Mouse (Mus musculus) embryo, embryonic 10 days (tissue): ENCODE measurements around the gene Llgl2.
"Not testable (repeated sequence)": the region's sequence is repeated elsewhere in the genome, so short reads cannot be mapped to it uniquely, and the experiment has no call there.

Experiments
- DNase-seq: peaks from one replicate; pipeline ENCODE4 v3.0.0-alpha.2; 2015; ENCODE audit warnings: low spot score

Llgl2 gene

GRCm38 (mm10) chr11:115834033-115834432 lies 10.2 kb downstream of the Llgl2 start:
- DNase-seq, result no peak

- DNase-seq, result no peak
Observed at GRCm38 (mm10) chr11:115836656-115837395, 13.0 kb downstream of the Llgl2 start.

GRCm38 (mm10) chr11:115837606-115838345 lies 13.9 kb downstream of the Llgl2 start:
- no peak for DNase-seq

GRCm38 (mm10) chr11:115838895-115839311 lies 15.1 kb downstream of the Llgl2 start:
- no peak for DNase-seq

- DNase-seq, result no peak
Observed at GRCm38 (mm10) chr11:115839732-115840131, 15.9 kb downstream of the Llgl2 start.

- DNase-seq, result no peak
Observed at GRCm38 (mm10) chr11:115841044-115841443, 17.2 kb downstream of the Llgl2 start.

- peak; percentile 63 for DNase-seq
Observed at GRCm38 (mm10) chr11:115841961-115842550, 18.2 kb downstream of the Llgl2 start.

GRCm38 (mm10) chr11:115843141-115843890 lies 19.5 kb downstream of the Llgl2 start:
- DNase-seq, result no peak

GRCm38 (mm10) chr11:115843891-115844239 lies 20.0 kb downstream of the Llgl2 start:
- DNase-seq, result no peak

- no peak for DNase-seq
Observed at GRCm38 (mm10) chr11:115844240-115844639, 20.4 kb downstream of the Llgl2 start.

- no peak for DNase-seq
Observed at GRCm38 (mm10) chr11:115845819-115846218, 22.0 kb downstream of the Llgl2 start.

GRCm38 (mm10) chr11:115854674-115855073 lies 30.8 kb downstream of the Llgl2 start:
- no peak for DNase-seq

GRCm38 (mm10) chr11:115857146-115857545 lies 33.3 kb downstream of the Llgl2 start:
- DNase-seq, result not testable (repeated sequence)

- no peak for DNase-seq
Observed at GRCm38 (mm10) chr11:115857936-115858335, 34.1 kb downstream of the Llgl2 start.

- no peak for DNase-seq
Observed at GRCm38 (mm10) chr11:115858354-115858753, 34.5 kb downstream of the Llgl2 start, which contains the start of gene Myo15b. Gene Myo15b, plus strand, starts transcription at chr11:115858406.

- peak; percentile 88 for DNase-seq
Observed at GRCm38 (mm10) chr11:115859143-115859945, 35.5 kb downstream of the Llgl2 start.

GRCm38 (mm10) chr11:115863895-115864294 lies 40.0 kb downstream of the Llgl2 start:
- DNase-seq, result no peak

GRCm38 (mm10) chr11:115869393-115869792 lies 45.5 kb downstream of the Llgl2 start:
- DNase-seq, result no peak

- no peak for DNase-seq
Observed at GRCm38 (mm10) chr11:115872437-115872836, 48.6 kb downstream of the Llgl2 start.

GRCm38 (mm10) chr11:115875935-115876334 lies 52.1 kb downstream of the Llgl2 start:
- DNase-seq, result no peak

- DNase-seq, result no peak
Observed at GRCm38 (mm10) chr11:115876438-115876837, 52.6 kb downstream of the Llgl2 start.
